Mouse (Mus musculus) left cerebral cortex, adult 2 months (tissue): ENCODE measurements around the gene Olfr1090. TPM values are rescaled to one million over a fixed set of nuclear protein-coding genes. Genes with fewer than 3 reads are reported as not detected.

ENCODE experiments used
- DNase-seq, 2 experiments: peaks; one replicate each; pipeline ENCODE4 v3.0.0; 2021 to 2022; ENCODE audit warnings: low spot score in 2 of 2, mixed read lengths in 1 of 2; ENCODE audit errors: extremely low spot score in 1 of 2
- H3K27ac ChIP-seq: fragments of 200-600 bp; 2 replicates; pipeline ENCODE4 v1.8.1; 2022
- H3K4me3 ChIP-seq: fragments of 200-600 bp; 2 replicates; pipeline ENCODE4 v1.8.1; 2022
- CTCF ChIP-seq: fragments of 200-600 bp; IDR thresholded peaks from 2 replicates; pipeline ENCODE4 v1.8.1; 2022; ENCODE audit warnings: antibody characterized with exemption, mild to moderate bottlenecking, moderate library complexity
- intact Hi-C: fragments of 180-260 bp; cut with DNase I; formaldehyde crosslinking; loops from one replicate; pipeline ENCODE4 v1.15.1; 2025
- long read RNA-seq, 2 experiments: library from polyadenylated mRNA; stranded (forward); transcript quantifications; one replicate each; pipeline ENCODE4 v2.0.0; 2021; ENCODE audit warnings: borderline mapping rate in 2 of 2
- total RNA-seq, 2 experiments: library from RNA; stranded (reverse); gene quantifications; 2 replicates each; pipeline ENCODE4 v1.2.3; 2021

Gene Olfr1090
- not detected for total RNA-seq
- long read RNA-seq, experiment 1: 0 reads
- long read RNA-seq, experiment 2: 0 reads

- no peak for TF ChIP-seq CTCF
- intact Hi-C loops: no loop called here
- Histone ChIP-seq H3K4me3 (no peak within 1 kb of the TSS), H3K27ac (no peak within 1 kb of the TSS)
- no peak for DNase-seq
Measured at GRCm38 (mm10) chr2:86758893-86759292, at the start of gene Olfr1090. Gene Olfr1090 (minus strand): TSS chr2:86758993.

GRCm38 (mm10) chr2:86782179-86782578 is 23.4 kb upstream of the Olfr1090 start, which contains the start of gene Olfr1093:
Gene Olfr1093 (plus strand): TSS chr2:86782479.
- no peak within 1 kb of the TSS for H3K27ac ChIP-seq
- no peak for TF ChIP-seq CTCF
- no peak within 1 kb of the TSS for H3K4me3 ChIP-seq
- no peak for DNase-seq
- intact Hi-C loops: no loop called here

GRCm38 (mm10) chr2:86761050-86761449 is 2.3 kb upstream of the Olfr1090 start:
- DNase-seq: no peak
- no peak for TF ChIP-seq CTCF
- intact Hi-C loops: no loop called here
- H3K4me3 ChIP-seq: no peak overlapping the region
- H3K27ac ChIP-seq: no peak overlapping the region

- TF ChIP-seq CTCF: no peak
- H3K4me3 ChIP-seq: no peak within 1 kb of the TSS
- no peak for DNase-seq
- intact Hi-C loops: no loop called here
- H3K27ac ChIP-seq: no peak within 1 kb of the TSS
Measured at GRCm38 (mm10) chr2:86733601-86734000, 25.2 kb downstream of the Olfr1090 start, which contains the start of gene Olfr1089. Gene Olfr1089 (minus strand): TSS chr2:86733701.

Other genes with a start within 250 kb of the Olfr1090 start
- gene Olfr1079, start 216.5 kb downstream of the Olfr1090 start, total RNA-seq: not detected
- not detected for gene Olfr1080, start 200.8 kb downstream of the Olfr1090 start, total RNA-seq
- not detected for gene Olfr1082, start 160.0 kb downstream of the Olfr1090 start, total RNA-seq
- not detected for gene Olfr1084, start 119.3 kb downstream of the Olfr1090 start, total RNA-seq
- gene Olfr1085, start 97.0 kb downstream of the Olfr1090 start, total RNA-seq: not detected
- not detected for gene Olfr1086, start 78.9 kb downstream of the Olfr1090 start, total RNA-seq
- gene Olfr1087, start 60.6 kb downstream of the Olfr1090 start, total RNA-seq: not detected
- not detected for gene Olfr1089, start 25.3 kb downstream of the Olfr1090 start, total RNA-seq
- gene Olfr1093, start 23.5 kb upstream of the Olfr1090 start, total RNA-seq: not detected
- not detected for gene Olfr141, start 51.0 kb upstream of the Olfr1090 start, total RNA-seq
- gene Olfr1094, start 65.7 kb upstream of the Olfr1090 start, total RNA-seq: not detected
- not detected for gene Olfr1095, start 92.7 kb upstream of the Olfr1090 start, total RNA-seq
- not detected for gene Gm13723, start 115.8 kb upstream of the Olfr1090 start, total RNA-seq
- not detected for gene Olfr1097, start 133.2 kb upstream of the Olfr1090 start, total RNA-seq
- gene Olfr1098, start 165.6 kb upstream of the Olfr1090 start, total RNA-seq: not detected
- gene Olfr1099, start 201.7 kb upstream of the Olfr1090 start, total RNA-seq: not detected
- gene Olfr1100, start 221.0 kb upstream of the Olfr1090 start, total RNA-seq: not detected
- not detected for gene Olfr1101, start 232.2 kb upstream of the Olfr1090 start, total RNA-seq
- not detected for gene Olfr1102, start 239.4 kb upstream of the Olfr1090 start, total RNA-seq